Mouse (Mus musculus): ENCODE measurements around the gene Gab1. TPM values are rescaled to one million over a fixed set of nuclear protein-coding genes. Genes with fewer than 3 reads are reported as not detected.

Gab1 gene
- total RNA-seq, 2 experiments from 2014 or later: 36.7 to 43.6 TPM

DNA sequence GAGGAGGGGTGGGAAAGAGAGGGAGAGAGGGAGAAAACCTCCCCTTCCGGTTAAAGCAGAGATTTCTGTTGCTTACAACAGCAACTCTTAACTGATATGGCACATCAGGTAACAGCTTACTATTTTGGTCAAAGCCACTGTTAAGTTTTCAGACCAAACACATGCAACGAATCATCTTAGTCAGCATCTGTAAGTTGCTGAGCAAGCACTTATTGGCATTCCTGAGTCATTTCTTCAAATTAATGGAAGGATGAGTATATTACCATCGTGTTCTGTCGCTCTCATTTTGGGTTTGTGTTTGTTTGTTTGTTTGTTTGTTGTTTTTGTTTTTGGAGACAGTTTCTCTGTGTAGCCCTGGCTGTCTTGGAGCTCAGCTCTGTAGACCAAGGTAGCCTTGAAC lies 30.3 kb downstream of the Gab1 start:
- DNase-seq: no peak
- intact Hi-C loops (cut with DNase I): no loop called here

DNA sequence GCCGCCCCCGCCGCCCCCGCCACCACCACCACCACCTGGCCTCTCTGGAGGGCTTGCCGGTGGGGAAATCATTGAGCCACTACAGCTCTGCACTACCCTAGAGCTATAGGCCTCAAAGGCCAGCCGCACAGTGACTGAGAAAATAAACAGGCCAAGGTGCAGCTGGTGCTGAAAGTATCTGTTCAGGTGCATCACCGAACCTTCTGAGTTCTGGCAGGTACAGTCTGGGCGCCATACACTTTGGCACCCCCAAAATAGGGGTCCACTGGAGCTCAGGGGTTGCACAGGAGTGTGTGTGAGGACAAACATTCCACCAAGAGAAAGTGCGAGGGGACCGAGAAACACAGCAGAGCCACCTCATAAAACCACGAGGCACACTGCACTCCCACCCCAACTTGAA lies 31.7 kb downstream of the Gab1 start:
- intact Hi-C loops (cut with DNase I): loop anchor here (2.0 kb wide), 1 partner anchor 34 kb away; no protein-coding TSS in a partner anchor
- DNase-seq: no peak

DNA sequence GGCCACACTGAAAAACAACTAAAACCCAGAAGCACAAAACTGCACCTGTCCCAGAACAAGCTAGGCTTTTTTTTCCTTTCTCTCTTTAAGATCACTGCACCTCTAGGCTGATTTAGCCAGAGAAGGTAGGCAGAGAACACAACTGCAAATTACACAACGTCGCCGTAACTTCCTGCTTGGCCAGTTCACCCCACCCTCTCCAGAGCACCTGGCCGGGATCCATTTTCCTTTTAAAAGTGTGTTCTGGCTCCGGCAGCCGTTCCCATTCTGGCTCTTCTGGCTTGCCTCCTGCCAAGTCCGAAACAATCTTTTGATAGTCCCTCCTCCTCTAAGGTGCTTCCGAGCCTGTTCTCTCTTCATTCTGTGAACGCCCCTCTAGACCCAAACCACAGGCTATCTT lies 32.4 kb downstream of the Gab1 start:
- peak; percentile 69 to 77 for DNase-seq
- intact Hi-C loops (cut with DNase I): loop anchor here (2.0 kb wide), 2 partner anchors 21 to 33 kb away; no protein-coding TSS in a partner anchor

DNA sequence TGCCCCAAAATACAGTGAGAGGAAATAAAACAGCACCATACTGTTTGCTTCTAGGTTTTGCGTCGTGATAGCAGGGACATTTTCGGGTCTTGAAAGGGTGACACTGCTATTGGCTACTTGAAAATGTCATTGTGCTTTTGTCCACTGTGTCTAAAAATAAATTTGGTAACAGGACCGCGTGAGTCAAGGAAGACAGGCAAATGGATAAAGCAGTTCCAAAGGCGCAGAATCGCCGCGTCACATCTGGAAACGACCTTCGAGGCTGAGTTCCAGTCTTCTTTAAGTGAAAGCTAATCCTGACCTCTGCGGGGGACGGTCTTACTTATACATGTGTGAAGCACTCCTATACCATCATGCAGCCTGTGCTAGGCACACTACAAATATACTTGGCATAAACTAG lies 35.0 kb downstream of the Gab1 start:
- DNase-seq: peak in 1 of 2 experiments; percentile 53
- intact Hi-C loops (cut with DNase I): no loop called here

DNA sequence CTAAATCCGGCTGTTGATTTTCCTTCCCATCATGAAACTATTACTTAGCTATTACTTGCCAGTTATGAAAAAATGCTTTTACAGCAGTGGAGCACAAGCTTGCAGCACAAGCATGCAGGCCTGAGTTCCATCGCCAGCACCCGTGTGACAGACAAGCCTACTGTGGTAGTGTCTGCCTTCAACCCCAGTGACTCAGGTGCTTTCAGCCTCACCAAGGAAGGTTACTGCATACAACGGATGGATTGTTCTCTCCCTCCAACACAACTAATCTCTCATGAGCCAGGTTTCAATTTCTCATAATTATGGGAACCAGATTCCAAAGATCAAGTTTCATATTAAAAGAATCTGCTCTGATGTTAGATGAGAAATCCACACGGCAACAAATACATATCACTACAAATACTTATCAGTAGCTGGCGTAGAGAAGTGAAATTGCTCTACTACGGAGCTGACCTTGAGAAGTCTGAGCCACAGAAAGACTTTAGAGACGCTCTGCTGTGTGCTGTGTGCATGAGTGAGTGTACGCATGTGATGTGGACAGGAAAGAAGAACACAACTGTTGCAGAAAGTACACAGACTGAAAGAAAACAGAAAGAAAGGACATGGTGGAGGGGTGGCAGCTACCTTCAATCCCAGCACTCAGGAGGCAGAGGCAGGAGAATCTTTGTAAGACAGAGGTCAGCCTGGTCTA lies 36.4 kb downstream of the Gab1 start:
- intact Hi-C loops (cut with DNase I): no loop called here
- no peak for DNase-seq

DNA sequence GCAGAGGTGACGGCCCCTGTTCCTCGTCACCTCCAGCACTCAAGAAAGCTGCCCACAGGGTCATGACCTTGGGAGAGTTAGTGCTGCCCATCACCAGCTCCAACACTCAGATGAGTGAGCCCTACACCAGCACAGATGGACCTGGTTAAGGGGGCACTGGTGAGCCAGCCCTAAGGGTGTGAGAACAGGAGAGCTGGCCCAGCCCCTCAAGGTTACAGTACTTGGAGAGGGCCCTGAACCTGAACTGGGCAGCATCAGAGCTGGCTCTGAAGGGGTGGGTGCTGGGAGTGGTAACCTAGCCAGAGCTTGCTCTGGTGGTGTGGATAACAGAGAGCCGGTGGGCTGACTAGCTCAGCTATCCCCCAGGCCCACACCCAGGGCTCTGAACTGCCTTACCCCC lies 37.8 kb downstream of the Gab1 start:
- intact Hi-C loops (cut with DNase I): no loop called here
- no peak for DNase-seq

DNA sequence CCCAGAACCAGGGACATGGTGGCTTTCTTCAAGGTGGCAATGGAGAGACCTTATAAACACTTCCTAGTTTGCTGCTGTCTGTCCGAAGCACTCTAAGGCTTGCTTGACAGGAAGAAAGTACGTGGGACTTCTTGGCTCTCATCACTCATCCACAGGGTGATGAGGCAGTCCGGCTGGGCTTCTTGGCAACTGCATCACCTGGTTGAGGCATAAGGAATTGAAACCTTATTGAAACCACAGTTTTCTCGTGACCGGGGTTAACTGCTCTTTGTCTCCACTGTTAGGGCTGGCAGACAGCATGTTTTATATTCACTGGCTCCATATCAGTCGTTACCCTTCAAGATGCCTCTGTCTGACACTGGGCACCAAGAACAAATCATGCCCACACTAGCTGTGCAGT lies 40.2 kb downstream of the Gab1 start:
- intact Hi-C loops (cut with DNase I): no loop called here
- no peak for DNase-seq

DNA sequence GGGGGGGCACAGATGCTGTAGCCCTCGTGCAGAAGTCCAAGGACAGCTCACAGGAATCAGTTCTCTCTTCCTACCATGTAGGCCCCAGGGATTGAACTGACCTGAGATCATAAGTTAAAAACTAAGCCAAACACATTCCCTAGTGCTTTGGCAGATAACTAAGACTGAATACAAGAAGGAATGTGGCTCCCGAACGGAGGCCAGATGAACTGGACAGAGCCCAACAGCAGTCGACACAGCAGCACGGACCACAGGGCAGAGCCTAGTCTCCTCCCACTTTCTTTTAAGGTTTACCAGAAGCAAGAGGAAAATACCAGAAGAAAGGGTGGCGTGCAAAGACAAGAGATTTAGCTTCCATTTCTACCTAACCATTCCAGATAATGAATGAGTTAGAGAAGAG lies 42.1 kb downstream of the Gab1 start:
- intact Hi-C loops (cut with DNase I): loop anchor here (5.0 kb wide), 1 partner anchor 34 kb away; no protein-coding TSS in a partner anchor
- peak in 1 of 2 experiments; percentile 60 for DNase-seq

DNA sequence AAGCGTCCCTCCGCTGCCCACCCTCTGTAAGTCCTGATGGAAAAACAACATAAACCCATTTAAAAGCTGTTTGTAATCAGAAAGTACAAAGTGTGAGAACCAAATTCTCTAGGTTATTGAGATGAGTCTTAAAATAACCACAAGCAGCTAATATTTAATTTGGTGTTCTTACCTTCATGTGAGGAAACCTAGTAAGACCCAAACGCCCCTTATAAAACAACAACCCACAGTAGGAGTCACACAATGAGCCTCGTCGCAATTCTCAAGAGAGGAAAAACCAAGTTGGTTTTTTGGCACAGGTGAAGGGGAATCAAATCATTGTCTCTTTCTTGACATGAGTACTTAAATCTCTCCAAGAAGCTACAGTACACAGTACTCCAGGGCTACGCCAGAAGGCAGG lies 44.9 kb downstream of the Gab1 start:
- intact Hi-C loops (cut with DNase I): loop anchor here (5.0 kb wide), 1 partner anchor 37 kb away; no protein-coding TSS in a partner anchor
- no peak for DNase-seq

DNA sequence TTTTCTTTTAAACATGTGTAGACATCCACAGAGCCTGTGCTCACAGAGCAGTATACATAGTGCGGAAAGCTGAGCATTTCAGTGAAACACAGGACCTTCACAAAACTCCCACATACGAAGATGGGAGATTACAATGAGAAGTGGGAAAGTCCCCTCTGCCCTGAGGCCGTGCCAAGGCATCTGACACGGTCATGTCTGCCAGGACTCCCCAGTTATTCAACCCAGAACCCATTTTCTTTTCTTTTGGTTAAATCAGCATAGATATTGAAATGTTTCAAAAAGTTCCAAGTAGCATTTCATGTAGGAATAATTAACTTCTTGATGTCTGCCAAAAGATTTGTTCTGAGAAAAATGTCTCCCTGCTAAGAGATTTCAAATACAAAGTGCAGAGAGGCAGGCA lies 45.9 kb downstream of the Gab1 start:
- DNase-seq: no peak
- intact Hi-C loops (cut with DNase I): no loop called here

DNA sequence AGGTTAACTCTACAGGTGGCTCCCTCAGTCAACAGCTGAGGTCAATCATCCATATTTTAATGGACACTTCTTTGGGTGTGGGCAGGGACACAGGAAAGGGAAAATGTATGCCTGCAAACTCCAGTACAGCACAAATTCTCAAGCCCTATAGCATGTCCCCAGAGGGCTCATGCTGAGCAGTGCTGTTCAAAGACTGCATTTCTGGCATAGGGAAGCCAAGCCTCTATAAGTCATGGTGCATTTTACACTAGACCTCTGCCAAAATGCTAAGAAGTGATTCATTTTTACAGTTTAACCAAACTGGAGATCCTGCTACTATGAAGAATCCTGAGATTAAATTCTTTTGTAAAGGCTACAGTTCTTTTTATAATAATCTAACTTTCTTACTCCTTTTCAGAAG lies 47.8 kb downstream of the Gab1 start:
- intact Hi-C loops (cut with DNase I): no loop called here
- no peak for DNase-seq

DNA sequence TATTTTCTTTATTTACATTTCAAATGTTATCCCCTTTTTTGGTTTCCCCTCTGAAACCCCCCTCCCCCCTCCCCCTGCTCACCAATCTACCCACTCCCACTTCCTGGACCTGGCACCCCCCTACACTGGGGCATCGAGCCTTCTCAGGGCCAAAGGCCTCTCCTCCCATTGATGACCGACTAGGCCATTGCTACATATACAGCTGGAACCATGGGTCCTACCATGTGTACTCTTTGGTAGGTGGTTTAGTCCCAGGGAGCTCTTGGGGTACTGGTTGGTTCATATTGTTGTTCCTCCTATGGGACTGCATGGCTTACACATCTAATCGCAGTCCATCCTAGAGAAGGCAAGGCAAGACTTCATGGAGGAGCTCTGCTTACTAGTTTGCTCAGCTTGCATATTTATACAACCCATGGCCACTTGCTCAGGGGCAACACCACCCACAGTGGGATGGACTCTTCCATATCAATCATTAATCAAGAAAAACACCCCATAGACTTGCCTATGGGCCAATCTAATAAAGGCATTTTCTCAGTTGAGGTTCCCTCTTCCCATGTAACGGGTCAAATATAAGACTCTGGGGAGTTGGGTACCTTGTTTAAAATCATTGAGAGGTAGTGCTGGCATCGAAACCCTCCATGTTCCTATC lies 48.3 kb downstream of the Gab1 start:
- intact Hi-C loops (cut with DNase I): no loop called here
- no peak for DNase-seq

DNA sequence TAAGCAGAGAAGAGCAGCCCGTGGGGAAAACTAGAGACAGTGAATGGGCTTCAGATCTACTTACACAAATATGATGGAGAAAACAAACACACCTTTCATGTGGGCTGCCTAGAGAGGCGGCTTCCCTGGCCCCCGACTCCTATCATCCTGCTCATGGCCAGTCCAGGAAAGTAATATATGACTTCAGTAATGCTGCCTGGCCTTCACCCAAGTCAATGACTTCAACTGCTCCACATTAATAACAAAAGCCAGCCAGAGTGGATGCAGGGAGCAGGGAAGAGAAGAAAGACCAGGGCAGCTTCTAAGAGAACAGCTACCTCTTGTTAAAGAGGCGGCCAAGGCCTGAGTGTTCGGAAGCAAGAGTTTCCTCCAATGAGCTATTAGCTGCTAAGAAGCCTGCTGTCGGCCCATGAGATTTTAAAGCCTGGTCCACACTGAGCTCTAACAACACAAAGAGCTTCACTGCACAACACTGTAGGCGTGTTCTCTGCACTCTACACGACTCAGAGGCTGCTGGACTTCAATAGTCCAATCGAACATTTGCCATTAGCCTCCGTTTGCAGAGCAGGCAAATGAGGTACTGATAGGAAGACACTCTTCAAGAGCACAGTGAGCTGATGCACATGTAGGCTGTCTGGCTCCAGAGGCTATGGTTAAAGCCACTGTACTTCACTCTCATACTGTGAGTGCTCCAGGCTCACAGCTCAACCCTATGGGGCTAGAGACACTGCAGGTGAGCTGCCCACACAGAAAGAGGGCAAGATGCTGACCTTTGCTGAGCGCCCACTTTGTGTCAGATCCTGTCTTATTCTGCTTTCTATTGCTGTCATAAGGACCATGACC lies 49.4 kb downstream of the Gab1 start:
- no peak for DNase-seq
- intact Hi-C loops (cut with DNase I): no loop called here

DNA sequence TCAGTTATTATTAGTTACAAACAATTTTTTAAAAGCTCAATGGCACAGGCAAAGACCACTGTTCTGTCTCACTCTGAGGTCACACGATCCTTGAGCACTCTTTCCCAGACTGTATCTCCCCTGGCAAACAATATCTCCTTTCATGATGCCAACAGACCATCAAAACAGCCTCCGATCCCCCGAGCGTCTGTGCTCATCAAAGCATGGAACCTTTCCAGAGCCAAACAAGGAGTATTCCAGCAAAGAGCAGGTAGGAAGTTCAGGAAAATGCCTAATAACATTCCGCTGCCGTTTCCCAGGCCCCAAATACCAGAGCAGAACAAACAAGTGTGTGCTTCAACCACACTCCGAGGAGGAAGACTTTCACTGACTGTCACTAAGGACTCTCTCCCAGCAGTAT lies 50.2 kb downstream of the Gab1 start:
- intact Hi-C loops (cut with DNase I): no loop called here
- no peak for DNase-seq

DNA sequence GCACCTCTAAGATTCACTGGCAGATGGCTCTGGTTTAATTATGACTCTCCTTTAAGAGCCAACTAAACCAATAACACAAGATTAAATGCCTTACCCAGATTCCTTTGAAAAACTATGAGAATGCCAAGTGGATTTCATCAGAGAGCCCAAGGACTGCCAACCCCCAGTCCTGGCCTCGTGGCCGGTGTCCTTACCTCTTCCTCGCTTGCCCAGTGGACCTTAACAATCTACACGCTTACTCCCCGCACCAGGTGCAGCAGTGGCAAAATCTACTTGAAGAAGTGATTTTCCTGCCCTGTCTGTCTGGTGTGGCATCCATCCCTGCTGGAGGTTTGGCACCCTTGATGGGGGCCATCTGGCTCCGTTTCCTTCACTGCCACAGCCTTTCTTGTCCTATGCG lies 53.3 kb downstream of the Gab1 start:
- DNase-seq: no peak
- intact Hi-C loops (cut with DNase I): no loop called here

DNA sequence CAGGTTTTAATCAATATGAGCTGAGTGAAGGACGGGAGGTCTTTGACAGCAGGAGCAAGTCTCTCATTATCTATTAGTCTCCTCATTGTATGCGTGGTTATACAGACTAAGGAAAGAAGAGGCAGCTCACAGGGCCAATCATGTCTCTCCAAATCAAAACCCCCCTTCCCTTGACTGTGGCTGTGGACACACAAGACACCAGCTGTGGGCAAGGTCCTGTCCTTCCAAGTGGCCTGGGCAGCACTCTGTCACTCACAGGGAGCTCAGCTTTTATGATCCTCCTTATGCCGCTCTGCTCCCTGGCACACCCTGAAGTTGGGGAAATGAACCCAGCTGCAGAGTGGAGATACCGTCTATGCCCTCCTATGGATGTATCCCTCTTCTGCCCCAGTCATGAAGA lies 55.2 kb downstream of the Gab1 start:
- DNase-seq: no peak
- intact Hi-C loops (cut with DNase I): no loop called here

DNA sequence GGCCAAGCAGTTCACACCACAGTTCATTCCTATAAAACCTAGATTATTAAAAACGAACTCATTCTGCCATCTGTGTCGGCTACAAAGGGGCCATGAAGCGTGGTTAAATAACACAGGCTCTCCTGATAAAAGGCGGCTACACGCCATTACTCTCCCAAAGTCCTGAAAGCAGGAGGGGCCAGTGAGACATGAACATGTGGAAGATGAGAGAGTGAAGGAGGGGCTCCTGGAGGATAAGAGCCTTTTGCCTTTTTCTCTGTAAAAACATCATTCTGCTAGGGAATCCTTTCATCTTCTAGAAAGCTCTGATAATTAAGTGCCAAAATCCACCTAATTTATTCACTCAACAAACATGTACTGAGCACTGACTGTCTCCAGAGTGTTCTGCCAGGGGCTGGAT lies 55.9 kb downstream of the Gab1 start:
- no peak for DNase-seq
- intact Hi-C loops (cut with DNase I): no loop called here

DNA sequence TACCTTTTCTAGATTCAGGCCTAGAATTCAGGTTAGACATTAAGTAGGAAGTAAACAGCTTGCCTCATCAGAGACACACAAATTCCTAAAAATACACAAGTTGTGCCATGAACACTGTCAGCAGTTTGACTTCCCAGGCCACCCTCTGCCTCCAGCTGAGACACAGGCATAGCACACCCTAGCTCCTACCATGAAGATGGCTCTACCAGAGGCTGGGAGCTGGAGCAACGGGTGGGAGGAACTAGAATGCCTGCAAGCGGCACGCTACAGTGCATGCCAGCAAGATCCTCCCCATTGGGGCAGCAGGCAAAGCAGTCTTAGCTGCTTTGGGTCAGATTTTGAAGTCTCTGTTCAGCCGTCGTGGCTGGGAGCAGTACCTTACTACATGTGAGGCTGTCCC lies 57.1 kb downstream of the Gab1 start:
- DNase-seq: no peak
- intact Hi-C loops (cut with DNase I): no loop called here

DNA sequence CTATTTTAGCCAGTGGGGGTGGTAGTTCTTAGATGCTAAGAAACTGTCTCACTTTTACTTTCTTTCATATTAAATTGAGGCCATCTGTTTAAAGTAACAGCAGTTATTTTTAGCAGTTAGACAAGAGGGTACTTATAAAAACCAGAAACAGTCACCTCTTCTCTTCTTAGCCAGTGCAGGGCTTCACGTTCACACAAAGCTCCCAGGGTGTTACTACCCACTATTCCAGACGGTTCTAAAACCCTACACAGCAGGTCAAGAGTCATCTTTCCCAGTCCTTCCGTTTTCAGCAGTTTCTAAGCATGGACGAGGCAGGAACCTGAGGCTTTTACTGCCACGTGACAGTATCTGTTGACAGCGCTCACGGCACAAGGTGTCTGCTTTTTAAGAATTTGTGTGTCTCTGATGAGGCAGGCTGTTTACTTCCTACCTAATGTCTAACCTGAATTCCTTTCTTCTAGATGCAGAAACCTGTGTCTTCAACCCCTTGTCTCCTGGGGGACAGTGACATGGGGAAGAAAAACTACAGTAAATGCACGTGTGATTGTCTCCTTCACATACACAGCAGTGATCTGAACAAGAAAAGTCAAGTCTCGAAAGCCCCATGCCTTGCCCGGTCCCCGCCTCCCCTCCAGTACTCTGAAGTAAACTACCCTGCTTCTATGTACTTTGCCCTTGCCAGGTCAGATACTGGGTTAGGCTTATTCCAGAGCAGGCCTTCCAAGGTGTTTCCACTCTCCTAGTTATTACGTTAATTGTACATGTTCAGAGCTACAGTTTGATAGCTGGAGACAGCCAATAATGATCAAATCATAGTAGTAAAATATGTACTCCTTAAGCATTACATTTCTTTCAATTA lies 58.7 kb downstream of the Gab1 start:
- intact Hi-C loops (cut with DNase I): no loop called here
- DNase-seq: no peak

DNA sequence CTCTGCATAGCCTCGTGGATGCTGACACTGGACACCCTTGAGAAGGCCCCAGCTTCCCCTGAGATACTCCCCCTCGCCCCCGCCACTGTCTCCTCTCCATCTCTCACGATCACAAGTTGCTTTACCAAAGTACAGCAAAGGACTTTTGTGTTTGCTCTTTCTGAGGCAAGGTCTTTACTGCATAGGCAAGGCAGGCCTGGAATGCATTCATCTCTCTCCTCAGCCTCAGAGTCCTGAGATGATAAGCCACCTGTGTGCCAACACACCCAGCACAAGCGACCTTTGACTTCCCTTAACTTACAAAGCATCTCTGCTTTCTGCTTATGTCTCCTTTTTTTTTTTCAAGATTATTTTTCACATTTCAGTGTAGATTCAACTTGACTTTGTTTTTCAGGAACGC lies 61.3 kb downstream of the Gab1 start:
- DNase-seq: no peak
- intact Hi-C loops (cut with DNase I): no loop called here

DNA sequence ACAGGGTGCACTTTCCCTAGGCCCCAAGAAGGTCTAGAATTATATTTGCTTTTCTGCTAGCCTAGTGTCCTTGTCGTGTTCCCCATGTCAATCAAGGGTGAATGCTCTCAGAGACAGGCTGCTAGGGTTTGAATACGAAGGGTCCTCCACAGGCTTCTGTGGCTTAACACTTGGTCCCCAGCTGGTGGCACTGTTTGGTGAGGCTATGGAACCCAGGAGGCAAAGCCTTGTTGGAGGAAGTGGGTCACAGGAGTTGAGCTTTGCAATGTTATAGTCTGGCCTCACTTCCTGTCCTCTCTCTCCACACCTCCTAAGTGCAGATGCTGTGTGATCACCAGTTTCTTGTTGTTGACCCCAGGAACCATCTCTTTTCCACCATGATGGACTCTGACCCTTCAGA lies 63.3 kb downstream of the Gab1 start:
- intact Hi-C loops (cut with DNase I): no loop called here
- DNase-seq: no peak

All from heart, postnatal 36 days (tissue).